Mouse (Mus musculus) kidney, adult 2 months (tissue): ENCODE measurements around the gene Arpc1b.

Source experiments
- CTCF ChIP-seq: fragments of 200-500 bp; conservative IDR thresholded peaks from 2 replicates; pipeline ENCODE4 v1.5.1; 2011; ENCODE audit warnings: low read depth, mild to moderate bottlenecking, control low read depth, low read length, moderate library complexity, mixed read lengths; ENCODE audit not compliant: insufficient read depth, insufficient read length
- POLR2A ChIP-seq: fragments of 200-500 bp; IDR thresholded peaks from one replicate; pipeline ENCODE4 v1.6.1; 2011; ENCODE audit warnings: low read depth, low read length, control low read depth

DNA sequence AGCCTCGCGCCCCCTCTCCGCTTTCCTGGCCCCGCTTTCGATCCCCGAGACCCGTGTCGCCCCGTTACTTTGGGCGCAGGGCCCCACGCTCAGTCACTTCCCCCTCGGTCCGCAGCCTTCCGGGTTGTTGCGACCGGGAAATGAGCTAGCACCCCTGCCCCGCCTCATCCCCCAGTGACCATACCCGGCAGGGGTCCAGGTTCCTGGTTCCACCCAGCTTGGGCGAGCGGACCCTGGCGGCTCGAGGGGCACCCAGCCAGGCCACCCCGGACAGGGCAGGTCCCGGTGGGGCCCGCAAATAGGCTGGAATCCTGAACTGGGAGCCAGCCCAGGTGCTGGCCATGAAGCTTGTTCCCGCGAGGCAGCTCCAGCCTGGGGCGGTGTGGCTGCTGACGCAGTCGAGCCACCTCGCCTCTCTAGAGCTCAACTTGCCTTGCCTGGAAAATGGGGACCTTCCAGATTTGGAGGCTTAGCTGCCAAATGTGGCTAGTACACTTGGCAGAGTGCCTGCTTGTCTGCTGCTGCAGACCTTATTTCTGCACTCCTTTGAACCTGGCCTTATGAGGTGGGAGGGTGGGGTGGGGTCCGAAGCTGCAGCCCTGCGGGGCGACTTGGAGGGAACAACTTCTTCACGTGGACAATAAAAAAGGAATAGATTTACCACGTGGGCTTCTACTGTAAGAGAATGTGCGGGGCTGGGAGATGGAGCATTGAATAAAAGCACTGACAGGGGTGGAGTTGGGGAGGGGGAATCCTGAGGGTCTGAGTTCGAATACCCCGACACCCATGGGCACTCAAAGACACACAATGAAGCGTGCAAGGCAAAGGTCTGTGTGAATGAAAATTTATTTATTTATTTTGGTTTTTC, 825 bp downstream of the Arpc1b start:
- TF ChIP-seq POLR2A = no peak
- TF ChIP-seq CTCF = no peak
